Mouse (Mus musculus): ENCODE data around the gene Magea10.

Magea10 gene

GRCm38 (mm10) chrX:72386758-72387157 lies at the start of gene Magea10:
Gene Magea10, minus strand, starts transcription at chrX:72386858.
- no peak for DNase-seq (ENCODE audit: low read depth, low spot score)

- peak; percentile 11 for DNase-seq (ENCODE audit: low read depth, low spot score)
These were observed 4.7 kb downstream of the Magea10 start for GRCm38 (mm10) chrX:72381972-72382371.
